Mouse (Mus musculus): ENCODE results near the gene Def8. TPM values are rescaled to one million over a fixed set of nuclear protein-coding genes. Genes with fewer than 3 reads are reported as not detected.

Def8 gene
- total and polyA plus RNA-seq, 2 experiments from 2014 or later = 30.9 to 91.5 TPM

- DNase-seq (ENCODE audit: low spot score) (no peak), ATAC-seq (ENCODE audit: insufficient read depth, low read depth) (no peak)
- peaks cover 95% of the 10 kb centered on the region for H3K36me3 ChIP-seq (replicated peaks; ENCODE audit: control insufficient read depth, insufficient read depth, low read length)
- no peak overlapping the region for H3K4me3 ChIP-seq (ENCODE audit: low read depth, low read length)
- H3K9ac ChIP-seq (replicated peaks; ENCODE audit: low read depth, low read length) = no peak overlapping the region
- H3K4me1 ChIP-seq (ENCODE audit: control insufficient read depth, insufficient read depth) = no peaks in the 10 kb centered on the region
- WGBS = 94% methylated on average over 9 of the region's 9 CpGs
- no peaks in the 10 kb centered on the region for H3K9me3 ChIP-seq (replicated peaks; ENCODE audit: control insufficient read depth, low read length)
- no peak overlapping the region for H3K27ac ChIP-seq (ENCODE audit: low read depth)
- TF ChIP-seq CTCF (IDR thresholded peaks at IDR 0.05; ENCODE audit: low read depth) = no peak
- H3K4me2 ChIP-seq (ENCODE audit: low read depth, low read length) = no peak overlapping the region
- no peaks in the 10 kb centered on the region for H3K27me3 ChIP-seq (ENCODE audit: control insufficient read depth, insufficient read depth, low read length)
Measured at GRCm38 (mm10) chr8:123492898-123493297, 69.6 kb downstream of the Def8 start.

- Histone ChIP-seq H3K27me3 (ENCODE audit: control insufficient read depth, insufficient read depth, low read length) (no peaks in the 10 kb centered on the region), H3K9me3 (replicated peaks; ENCODE audit: control insufficient read depth, low read length) (no peaks in the 10 kb centered on the region), H3K4me1 (ENCODE audit: control insufficient read depth, insufficient read depth) (no peaks in the 10 kb centered on the region), H3K9ac (replicated peaks; ENCODE audit: low read depth, low read length) (no peak overlapping the region), H3K4me2 (ENCODE audit: low read depth, low read length) (no peak overlapping the region), H3K36me3 (replicated peaks; ENCODE audit: control insufficient read depth, insufficient read depth, low read length) (peaks cover 98% of the 10 kb centered on the region), H3K4me3 (ENCODE audit: low read depth, low read length) (no peak overlapping the region), H3K27ac (ENCODE audit: low read depth) (no peak overlapping the region)
- DNase-seq (ENCODE audit: low spot score) (no peak), ATAC-seq (ENCODE audit: insufficient read depth, low read depth) (no peak)
- TF ChIP-seq EP300 (IDR thresholded peaks at IDR 0.05; ENCODE audit: low read depth) (no peak), CTCF (IDR thresholded peaks at IDR 0.05; ENCODE audit: low read depth) (no peak; the same call in 1 of the 2 replicates)
- WGBS = 87% methylated on average over 4 of the region's 4 CpGs
Measured at GRCm38 (mm10) chr8:123497699-123498098, 74.4 kb downstream of the Def8 start.

GRCm38 (mm10) chr8:123498963-123499362 lies 75.6 kb downstream of the Def8 start:
- no peak overlapping the region for H3K9ac ChIP-seq (replicated peaks; ENCODE audit: low read depth, low read length)
- TF ChIP-seq CTCF (IDR thresholded peaks at IDR 0.05; ENCODE audit: low read depth) (no peak), EP300 (IDR thresholded peaks at IDR 0.05; ENCODE audit: low read depth) (no peak)
- DNase-seq (ENCODE audit: low spot score) (no peak), ATAC-seq (ENCODE audit: insufficient read depth, low read depth) (no peak)
- H3K27ac ChIP-seq (ENCODE audit: low read depth) = no peak overlapping the region
- H3K27me3 ChIP-seq (ENCODE audit: control insufficient read depth, insufficient read depth, low read length) = no peaks in the 10 kb centered on the region
- H3K4me2 ChIP-seq (ENCODE audit: low read depth, low read length) = no peak overlapping the region
- peaks cover 98% of the 10 kb centered on the region for H3K36me3 ChIP-seq (replicated peaks; ENCODE audit: control insufficient read depth, insufficient read depth, low read length)
- H3K9me3 ChIP-seq (replicated peaks; ENCODE audit: control insufficient read depth, low read length) = no peaks in the 10 kb centered on the region
- H3K4me3 ChIP-seq (ENCODE audit: low read depth, low read length) = no peak overlapping the region
- H3K4me1 ChIP-seq (ENCODE audit: control insufficient read depth, insufficient read depth) = no peaks in the 10 kb centered on the region
- WGBS = 83% methylated on average over 11 of the region's 11 CpGs

GRCm38 (mm10) chr8:123499556-123499955 lies 76.2 kb downstream of the Def8 start:
- Histone ChIP-seq H3K4me1 (ENCODE audit: control insufficient read depth, insufficient read depth) (no peaks in the 10 kb centered on the region), H3K4me3 (ENCODE audit: low read depth, low read length) (no peak overlapping the region), H3K9ac (replicated peaks; ENCODE audit: low read depth, low read length) (no peak overlapping the region), H3K9me3 (replicated peaks; ENCODE audit: control insufficient read depth, low read length) (no peaks in the 10 kb centered on the region), H3K27ac (ENCODE audit: low read depth) (no peak overlapping the region), H3K4me2 (ENCODE audit: low read depth, low read length) (no peak overlapping the region), H3K36me3 (replicated peaks; ENCODE audit: control insufficient read depth, insufficient read depth, low read length) (peaks cover 97% of the 10 kb centered on the region), H3K27me3 (ENCODE audit: control insufficient read depth, insufficient read depth, low read length) (no peaks in the 10 kb centered on the region)
- WGBS = 95% methylated on average over 11 of the region's 11 CpGs
- DNase-seq (ENCODE audit: low spot score) = no peak
- TF ChIP-seq EP300 (IDR thresholded peaks at IDR 0.05; ENCODE audit: low read depth) = no peak
- no peak for TF ChIP-seq CTCF (IDR thresholded peaks at IDR 0.05; ENCODE audit: low read depth)
- no peak for ATAC-seq (ENCODE audit: insufficient read depth, low read depth)

- DNase-seq (ENCODE audit: low spot score) = no peak
- 87% methylated on average over 5 of the region's 5 CpGs for WGBS
- H3K27ac ChIP-seq (ENCODE audit: low read depth) = no peak overlapping the region
- H3K9me3 ChIP-seq (replicated peaks; ENCODE audit: control insufficient read depth, low read length) = no peaks in the 10 kb centered on the region
- no peaks in the 10 kb centered on the region for H3K27me3 ChIP-seq (ENCODE audit: control insufficient read depth, insufficient read depth, low read length)
- ATAC-seq (ENCODE audit: insufficient read depth, low read depth) = no peak
- no peak overlapping the region for H3K4me3 ChIP-seq (ENCODE audit: low read depth, low read length)
- H3K9ac ChIP-seq (replicated peaks; ENCODE audit: low read depth, low read length) = no peak overlapping the region
- H3K4me1 ChIP-seq (ENCODE audit: control insufficient read depth, insufficient read depth) = no peaks in the 10 kb centered on the region
- TF ChIP-seq EP300 (IDR thresholded peaks at IDR 0.05; ENCODE audit: low read depth) = no peak
- TF ChIP-seq CTCF (IDR thresholded peaks at IDR 0.05; ENCODE audit: low read depth) = no peak
- peaks cover 86% of the 10 kb centered on the region for H3K36me3 ChIP-seq (replicated peaks; ENCODE audit: control insufficient read depth, insufficient read depth, low read length)
- no peak overlapping the region for H3K4me2 ChIP-seq (ENCODE audit: low read depth, low read length)
Measured at GRCm38 (mm10) chr8:123502192-123502591, 78.9 kb downstream of the Def8 start.

- H3K9ac ChIP-seq (replicated peaks; ENCODE audit: low read depth, low read length) = no peak overlapping the region
- H3K36me3 ChIP-seq (replicated peaks; ENCODE audit: control insufficient read depth, insufficient read depth, low read length) = peaks cover 71% of the 10 kb centered on the region
- ATAC-seq (ENCODE audit: insufficient read depth, low read depth) (no peak), DNase-seq (ENCODE audit: low spot score) (no peak)
- 94% methylated on average over 6 of the region's 6 CpGs for WGBS
- H3K4me2 ChIP-seq (ENCODE audit: low read depth, low read length) = no peak overlapping the region
- no peaks in the 10 kb centered on the region for H3K27me3 ChIP-seq (ENCODE audit: control insufficient read depth, insufficient read depth, low read length)
- no peak overlapping the region for H3K4me3 ChIP-seq (ENCODE audit: low read depth, low read length)
- no peak overlapping the region for H3K27ac ChIP-seq (ENCODE audit: low read depth)
- TF ChIP-seq EP300 (IDR thresholded peaks at IDR 0.05; ENCODE audit: low read depth) (no peak), CTCF (IDR thresholded peaks at IDR 0.05; ENCODE audit: low read depth) (no peak)
- H3K9me3 ChIP-seq (replicated peaks; ENCODE audit: control insufficient read depth, low read length) = no peaks in the 10 kb centered on the region
- no peaks in the 10 kb centered on the region for H3K4me1 ChIP-seq (ENCODE audit: control insufficient read depth, insufficient read depth)
Measured at GRCm38 (mm10) chr8:123503801-123504467, 80.6 kb downstream of the Def8 start.
